Mouse (Mus musculus): ENCODE measurements around the gene Agrn.

GRCm38 (mm10) chr4:156217022-156217669 is 19.9 kb upstream of the Agrn start:
- TF ChIP-seq CTCF (IDR thresholded peaks at IDR 0.05; ENCODE audit: control insufficient read depth, insufficient read depth, insufficient replicate concordance, low read depth, low read length) (no peak), POLR2A (IDR thresholded peaks at IDR 0.05; ENCODE audit: control insufficient read depth, low read depth, low read length) (no peak)
